Mouse (Mus musculus) embryonic facial prominence, embryonic 12.5 days (tissue): ENCODE results near the gene Scn8a. TPM values are rescaled to one million over a fixed set of nuclear protein-coding genes. Genes with fewer than 3 reads are reported as not detected.
A peak's percentile ranks its signal among the peaks of the same experiment; 100 is the strongest.

ENCODE experiments used
- ATAC-seq: fragments of 200-750 bp; cut with Nextera tagmentation; 2 replicates; pipeline ENCODE4 v1.8.0; 2017; ENCODE audit not compliant: insufficient number of reproducible peaks, insufficient read depth, low FRiP score, low TSS enrichment
- H3K27ac ChIP-seq: fragments of 300-500 bp; sonication (generic); 2 replicates; pipeline ENCODE4 v1.5.1; 2016; ENCODE audit warnings: mild to moderate bottlenecking
- H3K27me3 ChIP-seq: fragments of 300-500 bp; sonication (generic); 2 replicates; pipeline ENCODE4 v1.6.1; 2016; ENCODE audit warnings: mild to moderate bottlenecking, moderate library complexity
- H3K36me3 ChIP-seq: fragments of 300-500 bp; sonication (generic); 2 replicates; pipeline ENCODE4 v1.6.1; 2016; ENCODE audit warnings: mild to moderate bottlenecking
- H3K4me1 ChIP-seq: fragments of 300-500 bp; sonication (generic); 2 replicates; pipeline ENCODE4 v1.6.1; 2016
- H3K4me2 ChIP-seq: fragments of 300-500 bp; sonication (generic); replicated peaks from 2 replicates; pipeline ENCODE4 v1.6.1; 2016; ENCODE audit warnings: mild to moderate bottlenecking, moderate library complexity
- H3K4me3 ChIP-seq: fragments of 300-500 bp; sonication (generic); 2 replicates; pipeline ENCODE4 v1.5.1; 2016; ENCODE audit warnings: mild to moderate bottlenecking
- H3K9ac ChIP-seq: fragments of 300-500 bp; sonication (generic); 2 replicates; pipeline ENCODE4 v1.6.1; 2016; ENCODE audit warnings: mild to moderate bottlenecking, moderate library complexity
- H3K9me3 ChIP-seq: fragments of 300-500 bp; sonication (generic); 2 replicates; pipeline ENCODE4 v1.6.1; 2016; ENCODE audit warnings: mild to moderate bottlenecking, moderate library complexity
- WGBS: fragments of 180-500 bp; shearing (Covaris S2); methylation state at CpG from one replicate; pipeline ENCODE4 v1.1.7; 2016; 5-methylcytosine and 5-hydroxymethylcytosine counted together
- polyA plus RNA-seq: library from polyadenylated mRNA; unstranded; fragments of >200 nt; fragmentation: Nextera tagmentation; extraction: Ambion mirVana; gene quantifications from 2 replicates; pipeline ENCODE4 v1.2.1, GENCODE M21; 2016

Scn8a gene
- polyA plus RNA-seq, 1 experiment from 2014 or later, result 11.7 TPM

- WGBS, result 81% methylated on average over 6 of the region's 6 CpGs
- H3K9me3 ChIP-seq, result no peaks in the 10 kb centered on the region
- 0 out of 2 replicates have a peak, but pooled peaks cover 3% of the 10 kb centered on the region for H3K4me1 ChIP-seq
- no peak for ATAC-seq
- H3K4me3 ChIP-seq, result no peak overlapping the region
- no peaks in the 10 kb centered on the region for H3K27me3 ChIP-seq
- H3K9ac ChIP-seq, result no peak overlapping the region
- H3K27ac ChIP-seq, result no peak overlapping the region
- no peaks in the 10 kb centered on the region for H3K36me3 ChIP-seq
- H3K4me2 ChIP-seq, result no peak overlapping the region
These were observed 91.3 kb downstream of the Scn8a start for GRCm38 (mm10) chr15:100960958-100961357.

DNA sequence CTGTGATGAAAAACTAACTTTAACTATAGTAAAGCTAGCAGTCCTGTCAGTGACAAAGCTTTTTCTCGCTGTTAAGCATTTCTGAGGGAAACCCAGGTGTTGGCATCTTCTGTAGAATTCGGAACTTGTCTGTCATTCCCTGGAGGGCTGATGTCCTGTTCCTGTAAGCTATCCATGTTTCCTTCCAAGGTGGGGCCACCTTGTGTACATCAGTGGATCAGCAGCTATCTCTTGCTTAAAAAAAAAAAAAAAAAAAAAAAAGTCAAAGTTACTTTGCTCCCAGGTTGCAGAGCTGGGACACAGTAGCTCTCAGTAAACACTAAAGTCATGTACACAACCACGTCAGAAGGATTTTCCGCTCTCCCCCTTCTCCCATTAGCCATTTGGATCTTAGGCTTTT is 91.9 kb downstream of the Scn8a start:
- 79% methylated on average over 4 of the region's 4 CpGs for WGBS

DNA sequence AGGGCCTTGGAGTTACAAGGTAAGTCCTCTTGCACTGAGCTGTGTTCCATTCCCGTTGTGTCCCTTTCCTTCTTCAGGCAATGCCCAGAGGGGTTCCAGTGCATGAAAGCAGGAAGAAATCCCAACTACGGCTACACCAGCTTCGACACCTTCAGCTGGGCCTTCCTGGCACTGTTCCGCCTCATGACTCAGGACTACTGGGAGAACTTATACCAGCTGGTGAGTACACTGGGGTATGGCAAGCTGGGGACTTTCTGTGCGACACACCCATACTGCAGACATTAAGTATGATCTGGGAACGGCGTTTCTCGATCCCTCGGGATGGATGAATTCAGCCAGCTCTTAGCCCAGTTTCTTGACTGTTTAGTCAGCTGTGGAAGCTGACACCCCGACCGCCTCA is 101.8 kb downstream of the Scn8a start:
- no peak overlapping the region for H3K27ac ChIP-seq
- ATAC-seq, result no peak
- WGBS, result 71% methylated on average over 11 of the region's 11 CpGs
- H3K4me1 ChIP-seq, result peaks cover 5% of the 10 kb centered on the region; the same call in 1 of the 2 replicates
- H3K4me3 ChIP-seq, result no peak overlapping the region
- no peaks in the 10 kb centered on the region for H3K9me3 ChIP-seq
- H3K9ac ChIP-seq, result no peak overlapping the region
- H3K27me3 ChIP-seq, result no peaks in the 10 kb centered on the region
- no peaks in the 10 kb centered on the region for H3K36me3 ChIP-seq
- H3K4me2 ChIP-seq, result no peak overlapping the region

More for the DNA sequence above, 91.9 kb downstream of the Scn8a start:
- Histone ChIP-seq H3K4me2 (no peak overlapping the region), H3K27me3 (no peaks in the 10 kb centered on the region), H3K4me3 (no peak overlapping the region), H3K9me3 (no peaks in the 10 kb centered on the region), H3K27ac (no peak overlapping the region), H3K36me3 (no peaks in the 10 kb centered on the region), H3K9ac (no peak overlapping the region), H3K4me1 (0 out of 2 replicates have a peak, but pooled peaks cover 7% of the 10 kb centered on the region)
- no peak for ATAC-seq

DNA sequence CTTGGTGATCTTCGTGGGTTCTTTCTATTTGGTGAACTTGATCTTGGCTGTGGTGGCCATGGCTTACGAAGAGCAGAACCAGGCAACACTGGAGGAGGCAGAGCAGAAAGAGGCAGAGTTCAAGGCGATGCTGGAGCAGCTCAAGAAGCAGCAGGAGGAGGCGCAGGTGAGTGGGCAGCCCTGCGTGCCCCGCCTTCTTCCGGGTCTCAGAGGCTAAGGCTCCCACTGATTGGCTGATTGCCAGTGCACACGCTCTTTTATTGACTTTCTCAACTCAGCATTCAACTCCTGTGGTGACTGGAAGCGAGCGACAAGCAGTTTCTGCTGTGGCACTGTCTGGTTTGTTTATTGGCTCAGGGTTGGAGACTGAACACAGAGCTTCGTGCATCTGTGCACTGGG is 103.1 kb downstream of the Scn8a start:
- no peak for ATAC-seq
- H3K4me2 ChIP-seq, result no peak overlapping the region
- H3K27me3 ChIP-seq, result no peaks in the 10 kb centered on the region
- no peak overlapping the region for H3K27ac ChIP-seq
- peaks cover 5% of the 10 kb centered on the region; the same call in 1 of the 2 replicates for H3K4me1 ChIP-seq
- no peak overlapping the region for H3K4me3 ChIP-seq
- H3K36me3 ChIP-seq, result no peaks in the 10 kb centered on the region
- 41% methylated on average over 11 of the region's 11 CpGs for WGBS
- no peak overlapping the region for H3K9ac ChIP-seq
- no peaks in the 10 kb centered on the region for H3K9me3 ChIP-seq

DNA sequence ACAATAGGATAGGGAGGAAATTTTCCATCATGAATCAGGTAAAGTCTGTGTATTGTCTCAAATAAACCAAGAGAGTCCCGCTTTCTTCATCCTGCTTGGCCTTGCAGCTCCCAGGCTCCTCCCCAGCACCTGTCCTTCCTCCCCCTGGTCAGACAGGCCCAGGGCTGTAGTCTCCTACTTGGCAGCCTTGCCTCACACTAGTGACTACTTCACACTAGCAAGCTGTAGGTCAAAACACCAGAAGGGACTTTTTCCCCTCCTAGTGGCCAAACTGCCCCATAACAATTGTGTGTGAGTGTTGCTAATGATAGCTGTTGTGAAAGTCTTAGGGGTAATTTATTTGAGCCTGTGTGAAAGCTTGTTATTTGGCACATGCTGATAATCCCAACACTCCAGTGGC is 105.0 kb downstream of the Scn8a start:
- 47% methylated on average over 1 of the region's 1 CpGs for WGBS
- ATAC-seq, result no peak
- Histone ChIP-seq H3K4me3 (no peak overlapping the region), H3K9me3 (no peaks in the 10 kb centered on the region), H3K27ac (no peak overlapping the region), H3K36me3 (no peaks in the 10 kb centered on the region), H3K4me2 (no peak overlapping the region), H3K9ac (no peak overlapping the region), H3K4me1 (peaks cover 5% of the 10 kb centered on the region; the same call in 1 of the 2 replicates), H3K27me3 (no peaks in the 10 kb centered on the region)

DNA sequence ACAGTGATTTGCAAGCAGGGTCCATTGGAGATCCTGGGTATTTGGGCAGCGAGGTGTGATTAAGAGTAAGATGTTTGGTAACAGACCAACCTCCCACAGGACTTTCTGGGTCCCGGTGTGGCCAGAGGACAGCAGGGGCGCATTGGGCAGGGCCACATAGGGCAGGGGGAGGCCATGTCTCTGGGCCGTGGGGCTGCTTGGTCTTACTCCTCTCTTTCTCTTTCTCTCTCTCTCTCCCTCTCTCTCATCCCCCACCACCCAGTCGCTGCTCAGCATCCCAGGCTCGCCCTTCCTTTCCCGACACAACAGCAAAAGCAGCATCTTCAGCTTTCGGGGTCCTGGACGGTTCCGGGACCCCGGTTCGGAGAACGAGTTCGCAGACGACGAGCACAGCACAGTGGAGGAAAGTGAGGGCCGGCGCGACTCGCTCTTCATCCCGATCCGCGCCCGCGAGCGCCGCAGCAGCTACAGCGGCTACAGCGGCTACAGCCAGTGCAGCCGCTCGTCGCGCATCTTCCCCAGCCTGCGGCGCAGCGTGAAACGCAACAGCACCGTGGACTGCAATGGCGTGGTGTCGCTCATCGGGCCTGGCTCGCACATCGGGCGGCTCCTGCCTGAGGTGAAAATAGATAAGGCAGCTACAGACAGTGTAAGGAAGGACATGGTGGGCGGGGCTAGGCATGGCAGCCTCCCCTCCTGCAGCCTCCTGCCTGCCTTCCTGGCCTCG is 113.9 kb downstream of the Scn8a start:
- Histone ChIP-seq H3K4me3 (peak overlapping the region; percentile 54), H3K27ac (0 out of 2 replicates have a peak overlapping the region, but pooled peaks have one; percentile 25), H3K9me3 (no peaks in the 10 kb centered on the region), H3K4me2 (peak overlapping the region; percentile 83), H3K4me1 (peaks cover 4% of the 10 kb centered on the region; the same call in 1 of the 2 replicates), H3K36me3 (no peaks in the 10 kb centered on the region), H3K27me3 (no peaks in the 10 kb centered on the region), H3K9ac (peak overlapping the region; percentile 61)
- peak; percentile 85 for ATAC-seq
- WGBS, result under 1% methylated on average over 46 of the region's 46 CpGs

- peak overlapping the region; percentile 61 for H3K9ac ChIP-seq
- peak overlapping the region; percentile 83 for H3K4me2 ChIP-seq
- H3K27me3 ChIP-seq, result no peaks in the 10 kb centered on the region
- H3K4me3 ChIP-seq, result peak overlapping the region; percentile 54
- 24% methylated on average over 12 of the region's 12 CpGs for WGBS
- ATAC-seq, result no peak
- peaks cover 4% of the 10 kb centered on the region; the same call in 1 of the 2 replicates for H3K4me1 ChIP-seq
- H3K36me3 ChIP-seq, result no peaks in the 10 kb centered on the region
- no peaks in the 10 kb centered on the region for H3K9me3 ChIP-seq
- 0 out of 2 replicates have a peak overlapping the region, but pooled peaks have one; percentile 25 for H3K27ac ChIP-seq
These were observed 114.7 kb downstream of the Scn8a start for GRCm38 (mm10) chr15:100984154-100984893.

GRCm38 (mm10) chr15:100986479-100986878 is 116.8 kb downstream of the Scn8a start:
- H3K27ac ChIP-seq, result no peak overlapping the region
- no peak overlapping the region for H3K4me2 ChIP-seq
- no peaks in the 10 kb centered on the region for H3K36me3 ChIP-seq
- H3K4me3 ChIP-seq, result no peak overlapping the region
- peaks cover 4% of the 10 kb centered on the region; the same call in 1 of the 2 replicates for H3K4me1 ChIP-seq
- no peak overlapping the region for H3K9ac ChIP-seq
- WGBS, result 84% methylated on average over 10 of the region's 10 CpGs
- ATAC-seq, result no peak
- H3K9me3 ChIP-seq, result no peaks in the 10 kb centered on the region
- no peaks in the 10 kb centered on the region for H3K27me3 ChIP-seq

GRCm38 (mm10) chr15:100987031-100987430 is 117.4 kb downstream of the Scn8a start:
- no peak overlapping the region for H3K4me2 ChIP-seq
- ATAC-seq, result no peak
- H3K27ac ChIP-seq, result no peak overlapping the region
- no peaks in the 10 kb centered on the region for H3K9me3 ChIP-seq
- H3K36me3 ChIP-seq, result no peaks in the 10 kb centered on the region
- no peak overlapping the region for H3K4me3 ChIP-seq
- H3K9ac ChIP-seq, result no peak overlapping the region
- WGBS, result 85% methylated on average over 1 of the region's 1 CpGs
- no peaks in the 10 kb centered on the region for H3K27me3 ChIP-seq
- H3K4me1 ChIP-seq, result peaks cover 4% of the 10 kb centered on the region; the same call in 1 of the 2 replicates

GRCm38 (mm10) chr15:100990283-100990682 is 120.6 kb downstream of the Scn8a start:
- Histone ChIP-seq H3K9me3 (no peaks in the 10 kb centered on the region), H3K27ac (no peak overlapping the region), H3K9ac (no peak overlapping the region), H3K4me1 (no peaks in the 10 kb centered on the region), H3K36me3 (no peaks in the 10 kb centered on the region), H3K27me3 (no peaks in the 10 kb centered on the region), H3K4me2 (no peak overlapping the region), H3K4me3 (no peak overlapping the region)
- no peak for ATAC-seq
- WGBS, result 92% methylated on average over 10 of the region's 10 CpGs

DNA sequence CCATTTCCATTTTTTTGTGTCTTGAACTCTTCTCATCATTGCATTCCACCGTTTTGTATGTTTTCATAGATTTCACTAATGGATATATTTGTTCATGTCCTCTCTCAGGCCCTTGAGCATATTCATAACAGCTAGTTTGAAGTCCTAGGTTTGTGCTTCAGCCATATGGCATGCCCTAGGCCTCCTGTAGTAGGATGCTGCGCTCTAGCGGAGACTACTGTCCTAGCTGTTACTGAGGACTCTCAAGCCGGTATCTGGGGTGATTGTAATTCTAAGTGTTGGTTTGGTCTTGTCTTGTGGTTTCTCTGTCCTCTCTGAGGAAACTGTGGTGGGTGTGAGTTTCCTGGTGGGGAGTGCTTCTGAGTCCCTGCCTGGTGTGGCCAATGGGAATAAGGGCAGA is 127.4 kb downstream of the Scn8a start:
- no peaks in the 10 kb centered on the region for H3K27me3 ChIP-seq
- no peak for ATAC-seq
- H3K27ac ChIP-seq, result no peak overlapping the region
- no peaks in the 10 kb centered on the region for H3K9me3 ChIP-seq
- H3K4me2 ChIP-seq, result no peak overlapping the region
- H3K4me3 ChIP-seq, result no peak overlapping the region
- no peaks in the 10 kb centered on the region for H3K36me3 ChIP-seq
- no peak overlapping the region for H3K9ac ChIP-seq
- 24% methylated on average over 4 of the region's 4 CpGs for WGBS
- H3K4me1 ChIP-seq, result no peaks in the 10 kb centered on the region

GRCm38 (mm10) chr15:101001685-101002084 is 132.0 kb downstream of the Scn8a start:
- no peak overlapping the region for H3K27ac ChIP-seq
- WGBS, result 91% methylated on average over 1 of the region's 1 CpGs
- no peaks in the 10 kb centered on the region for H3K9me3 ChIP-seq
- no peaks in the 10 kb centered on the region for H3K27me3 ChIP-seq
- ATAC-seq, result no peak
- H3K9ac ChIP-seq, result no peak overlapping the region
- H3K4me2 ChIP-seq, result no peak overlapping the region
- H3K4me3 ChIP-seq, result no peak overlapping the region
- H3K4me1 ChIP-seq, result no peaks in the 10 kb centered on the region
- no peaks in the 10 kb centered on the region for H3K36me3 ChIP-seq
